Mouse (Mus musculus): Measurements from ENCODE around the gene Sqor. TPM values are rescaled to one million over a fixed set of nuclear protein-coding genes. Genes with fewer than 3 reads are reported as not detected.

Gene Sqor
- polyA plus RNA-seq, 1 experiment from 2014 or later: 3.0 TPM

DNA sequence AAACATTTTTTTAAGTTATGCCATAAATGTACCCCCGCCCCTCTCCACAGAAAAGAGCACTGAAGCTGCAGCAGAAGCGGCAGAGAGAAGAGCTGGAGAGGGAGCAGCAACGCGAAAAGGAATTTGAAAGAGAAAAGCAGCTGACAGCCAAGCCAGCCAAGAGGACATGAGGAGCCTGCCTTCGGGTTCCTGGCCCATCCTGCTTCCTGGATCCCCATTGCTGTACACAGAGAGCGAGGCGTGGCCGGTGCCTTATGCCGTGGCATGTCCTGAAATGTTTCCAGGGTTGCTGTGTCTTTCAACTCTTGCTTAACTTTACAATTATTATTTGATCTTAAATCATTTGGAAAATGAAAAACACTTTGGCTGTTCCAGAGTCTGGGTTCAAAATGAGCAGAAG, 18.6 kb upstream of the Sqor start:
- no peak overlapping the region for H3K27ac ChIP-seq (ENCODE audit: low read depth, low read length)
- H3K4me3 ChIP-seq (ENCODE audit: low read depth, low read length): no peak overlapping the region
- H3K4me2 ChIP-seq: no peak overlapping the region
- no peaks in the 10 kb centered on the region for H3K9me3 ChIP-seq (replicated peaks; ENCODE audit: control insufficient read depth, low read length)
- ATAC-seq (replicated peaks; ENCODE audit: insufficient number of reproducible peaks, low FRiP score, low TSS enrichment): no peak
- WGBS (ENCODE audit: insufficient replicate concordance): 89% methylated on average over 9 of the region's 9 CpGs
- H3K4me1 ChIP-seq (ENCODE audit: control insufficient read depth, insufficient read depth, low read length): no peaks in the 10 kb centered on the region
- peaks cover 4% of the 10 kb centered on the region; the same call in 1 of the 2 replicates for H3K36me3 ChIP-seq (ENCODE audit: control insufficient read depth, insufficient read depth, low read length)
- H3K9ac ChIP-seq (ENCODE audit: low read depth, low read length): no peak overlapping the region
- H3K27me3 ChIP-seq (ENCODE audit: control insufficient read depth, insufficient read depth, low read length): no peaks in the 10 kb centered on the region

DNA sequence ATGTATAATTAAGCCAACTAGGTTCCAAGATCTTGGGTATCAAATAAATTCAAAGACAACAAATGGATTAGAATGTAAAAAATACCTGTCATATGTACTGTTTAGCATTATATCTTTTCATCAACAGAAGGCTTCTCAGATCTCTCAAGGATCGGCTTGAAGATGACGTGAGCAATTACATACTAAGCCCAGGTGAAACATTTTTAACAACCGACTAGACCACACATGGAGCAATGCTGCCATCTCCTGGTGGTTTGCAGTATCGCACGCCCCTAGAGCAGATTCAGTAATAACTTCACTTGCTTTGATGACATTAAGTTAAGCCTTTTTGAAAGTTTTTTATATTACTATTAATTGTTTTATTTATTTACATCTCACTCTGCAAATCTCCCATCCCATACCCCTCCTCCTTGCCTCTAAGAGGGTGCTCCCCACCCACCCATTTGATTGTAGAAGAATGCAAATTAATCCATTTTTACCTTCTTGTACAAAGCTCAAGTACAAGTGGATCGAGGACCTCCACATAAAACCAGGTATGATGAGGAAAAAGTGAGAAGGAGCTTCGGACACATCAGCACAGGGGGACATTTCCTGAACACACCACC, 11.2 kb upstream of the Sqor start:
- Histone ChIP-seq H3K4me1 (ENCODE audit: control insufficient read depth, insufficient read depth, low read length) (no peaks in the 10 kb centered on the region), H3K27me3 (ENCODE audit: control insufficient read depth, insufficient read depth, low read length) (no peaks in the 10 kb centered on the region), H3K27ac (ENCODE audit: low read depth, low read length) (no peak overlapping the region), H3K9ac (ENCODE audit: low read depth, low read length) (no peak overlapping the region), H3K4me3 (ENCODE audit: low read depth, low read length) (no peak overlapping the region), H3K9me3 (replicated peaks; ENCODE audit: control insufficient read depth, low read length) (no peaks in the 10 kb centered on the region), H3K4me2 (no peak overlapping the region), H3K36me3 (ENCODE audit: control insufficient read depth, insufficient read depth, low read length) (no peaks in the 10 kb centered on the region)
- 14% methylated on average over 7 of the region's 7 CpGs for WGBS (ENCODE audit: insufficient replicate concordance)
- no peak for ATAC-seq (replicated peaks; ENCODE audit: insufficient number of reproducible peaks, low FRiP score, low TSS enrichment)

DNA sequence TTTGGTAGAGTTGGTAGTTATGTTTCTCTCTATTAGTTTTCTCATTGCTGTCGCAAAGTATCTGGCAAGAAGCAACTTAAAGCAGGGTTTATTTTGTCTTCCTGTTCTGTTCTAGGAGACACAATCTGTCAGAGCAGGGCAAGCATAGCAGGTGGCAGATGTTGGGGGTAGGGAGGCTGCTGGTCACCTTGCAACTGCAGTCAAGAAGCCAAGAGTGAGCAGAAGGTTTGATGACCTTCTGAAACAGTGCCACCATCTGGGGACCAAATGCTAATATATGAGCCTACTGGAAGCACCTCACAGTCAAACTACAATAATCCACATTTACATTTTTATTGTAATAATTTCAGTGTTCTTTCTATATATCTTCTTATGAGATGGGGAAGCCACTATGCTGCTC, 5.2 kb upstream of the Sqor start:
- WGBS (ENCODE audit: insufficient replicate concordance): 88% methylated on average over 1 of the region's 1 CpGs
- H3K36me3 ChIP-seq (ENCODE audit: control insufficient read depth, insufficient read depth, low read length): no peaks in the 10 kb centered on the region

DNA sequence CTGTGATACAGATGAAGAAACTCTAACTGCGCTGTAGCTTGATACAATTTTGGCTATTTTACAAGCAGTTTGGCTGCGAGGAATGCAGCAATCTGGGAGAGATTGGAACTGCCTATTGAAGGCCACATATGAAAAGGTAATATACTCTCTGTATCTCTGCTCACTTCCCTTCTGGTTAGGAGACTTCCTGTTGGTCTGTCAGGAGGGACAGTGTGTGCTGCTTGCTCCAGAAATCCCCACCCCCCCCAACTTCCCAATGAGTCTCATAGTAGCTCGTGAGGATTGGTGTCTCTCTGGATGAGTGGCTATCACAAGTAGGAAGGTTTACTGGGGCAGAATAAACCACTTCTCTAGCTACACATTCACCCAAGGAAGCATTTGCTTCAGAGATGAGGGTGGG, 2.0 kb upstream of the Sqor start:
- WGBS (ENCODE audit: insufficient replicate concordance): 54% methylated on average over 3 of the region's 3 CpGs
- Histone ChIP-seq H3K4me1 (ENCODE audit: control insufficient read depth, insufficient read depth, low read length) (no peaks in the 10 kb centered on the region), H3K9me3 (replicated peaks; ENCODE audit: control insufficient read depth, low read length) (no peaks in the 10 kb centered on the region), H3K36me3 (ENCODE audit: control insufficient read depth, insufficient read depth, low read length) (no peaks in the 10 kb centered on the region), H3K27me3 (ENCODE audit: control insufficient read depth, insufficient read depth, low read length) (peaks cover 9% of the 10 kb centered on the region), H3K9ac (ENCODE audit: low read depth, low read length) (no peak overlapping the region), H3K4me2 (no peak overlapping the region), H3K4me3 (ENCODE audit: low read depth, low read length) (no peak overlapping the region), H3K27ac (ENCODE audit: low read depth, low read length) (no peak overlapping the region)
- no peak for ATAC-seq (replicated peaks; ENCODE audit: insufficient number of reproducible peaks, low FRiP score, low TSS enrichment)

More for the DNA sequence above, 5.2 kb upstream of the Sqor start:
- H3K4me1 ChIP-seq (ENCODE audit: control insufficient read depth, insufficient read depth, low read length): no peaks in the 10 kb centered on the region
- H3K4me3 ChIP-seq (ENCODE audit: low read depth, low read length): no peak overlapping the region
- no peak for ATAC-seq (replicated peaks; ENCODE audit: insufficient number of reproducible peaks, low FRiP score, low TSS enrichment)
- no peak overlapping the region for H3K4me2 ChIP-seq
- H3K27ac ChIP-seq (ENCODE audit: low read depth, low read length): no peak overlapping the region
- H3K27me3 ChIP-seq (ENCODE audit: control insufficient read depth, insufficient read depth, low read length): peaks cover 4% of the 10 kb centered on the region
- no peak overlapping the region for H3K9ac ChIP-seq (ENCODE audit: low read depth, low read length)
- H3K9me3 ChIP-seq (replicated peaks; ENCODE audit: control insufficient read depth, low read length): no peaks in the 10 kb centered on the region

DNA sequence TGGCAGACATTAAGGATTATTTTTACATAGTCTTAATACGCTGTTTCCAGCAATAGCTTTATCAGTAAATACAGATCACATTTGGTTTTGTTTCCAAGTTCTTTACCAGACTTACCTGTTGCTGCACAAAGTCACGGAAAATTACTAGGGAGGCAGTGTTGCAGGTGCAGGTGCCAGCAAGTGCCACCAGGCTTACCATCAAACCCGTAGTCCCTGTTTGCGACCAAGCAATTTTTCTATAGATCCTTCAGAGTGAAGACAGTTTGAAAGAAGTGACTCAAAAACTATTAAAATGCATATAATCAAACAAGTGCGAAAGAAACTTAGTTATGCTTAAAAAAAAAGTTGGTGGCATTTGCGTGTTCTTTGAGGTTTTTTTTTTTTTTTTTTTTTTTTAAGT, 511 bp upstream of the Sqor start:
- peak overlapping the region; percentile 51; the same call in 1 of the 2 replicates for H3K4me3 ChIP-seq (ENCODE audit: low read depth, low read length)

DNA sequence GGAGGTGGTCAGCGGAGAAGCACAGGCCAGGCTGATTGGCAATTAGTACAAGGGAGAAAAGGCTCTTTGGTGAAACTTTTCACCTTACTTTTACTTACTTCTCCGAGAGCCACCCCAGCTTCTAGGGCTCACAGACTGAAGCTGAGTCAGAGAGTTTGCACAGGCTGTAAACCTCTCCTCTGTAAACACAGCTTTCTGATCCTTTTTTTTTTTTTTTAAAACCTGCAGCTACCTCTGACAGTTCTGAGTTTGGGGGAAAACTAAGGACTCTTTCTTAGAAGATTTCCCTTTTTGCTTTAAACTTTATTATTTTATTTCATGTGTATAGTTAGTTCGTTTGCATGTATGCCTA, 733 bp downstream of the Sqor start:
- Histone ChIP-seq H3K27me3 (ENCODE audit: control insufficient read depth, insufficient read depth, low read length) (peaks cover 9% of the 10 kb centered on the region), H3K4me3 (ENCODE audit: low read depth, low read length) (peak overlapping the region; percentile 51), H3K27ac (ENCODE audit: low read depth, low read length) (no peak overlapping the region), H3K36me3 (ENCODE audit: control insufficient read depth, insufficient read depth, low read length) (no peaks in the 10 kb centered on the region), H3K9ac (ENCODE audit: low read depth, low read length) (peak overlapping the region; percentile 65; the same call in 1 of the 2 replicates), H3K4me2 (peak overlapping the region; percentile 87), H3K4me1 (ENCODE audit: control insufficient read depth, insufficient read depth, low read length) (no peaks in the 10 kb centered on the region), H3K9me3 (replicated peaks; ENCODE audit: control insufficient read depth, low read length) (no peaks in the 10 kb centered on the region)
- no peak for ATAC-seq (replicated peaks; ENCODE audit: insufficient number of reproducible peaks, low FRiP score, low TSS enrichment)
- 32% methylated on average over 3 of the region's 3 CpGs for WGBS (ENCODE audit: insufficient replicate concordance)

More for the DNA sequence above, 511 bp upstream of the Sqor start:
- Histone ChIP-seq H3K27ac (ENCODE audit: low read depth, low read length) (no peak overlapping the region), H3K27me3 (ENCODE audit: control insufficient read depth, insufficient read depth, low read length) (peaks cover 9% of the 10 kb centered on the region), H3K9me3 (replicated peaks; ENCODE audit: control insufficient read depth, low read length) (no peaks in the 10 kb centered on the region), H3K4me2 (peak overlapping the region; percentile 87), H3K36me3 (ENCODE audit: control insufficient read depth, insufficient read depth, low read length) (no peaks in the 10 kb centered on the region), H3K9ac (ENCODE audit: low read depth, low read length) (no peak overlapping the region), H3K4me1 (ENCODE audit: control insufficient read depth, insufficient read depth, low read length) (no peaks in the 10 kb centered on the region)
- WGBS (ENCODE audit: insufficient replicate concordance): 50% methylated on average over 6 of the region's 6 CpGs
- no peak for ATAC-seq (replicated peaks; ENCODE audit: insufficient number of reproducible peaks, low FRiP score, low TSS enrichment)

- peaks cover 5% of the 10 kb centered on the region for H3K27me3 ChIP-seq (ENCODE audit: control insufficient read depth, insufficient read depth, low read length)
- 82% methylated on average over 2 of the region's 2 CpGs for WGBS (ENCODE audit: insufficient replicate concordance)
- H3K27ac ChIP-seq (ENCODE audit: low read depth, low read length): no peak overlapping the region
- H3K4me1 ChIP-seq (ENCODE audit: control insufficient read depth, insufficient read depth, low read length): no peaks in the 10 kb centered on the region
- no peak overlapping the region for H3K9ac ChIP-seq (ENCODE audit: low read depth, low read length)
- ATAC-seq (replicated peaks; ENCODE audit: insufficient number of reproducible peaks, low FRiP score, low TSS enrichment): no peak
- H3K36me3 ChIP-seq (ENCODE audit: control insufficient read depth, insufficient read depth, low read length): no peaks in the 10 kb centered on the region
- no peak overlapping the region for H3K4me2 ChIP-seq
- no peaks in the 10 kb centered on the region for H3K9me3 ChIP-seq (replicated peaks; ENCODE audit: control insufficient read depth, low read length)
- no peak overlapping the region for H3K4me3 ChIP-seq (ENCODE audit: low read depth, low read length)
These were observed 6.0 kb downstream of the Sqor start for GRCm38 (mm10) chr2:122771002-122771401.

- Histone ChIP-seq H3K4me2 (no peak overlapping the region), H3K36me3 (ENCODE audit: control insufficient read depth, insufficient read depth, low read length) (no peaks in the 10 kb centered on the region), H3K27me3 (ENCODE audit: control insufficient read depth, insufficient read depth, low read length) (no peaks in the 10 kb centered on the region), H3K27ac (ENCODE audit: low read depth, low read length) (no peak overlapping the region), H3K9ac (ENCODE audit: low read depth, low read length) (no peak overlapping the region), H3K4me3 (ENCODE audit: low read depth, low read length) (no peak overlapping the region), H3K4me1 (ENCODE audit: control insufficient read depth, insufficient read depth, low read length) (no peaks in the 10 kb centered on the region), H3K9me3 (replicated peaks; ENCODE audit: control insufficient read depth, low read length) (no peaks in the 10 kb centered on the region)
- WGBS (ENCODE audit: insufficient replicate concordance): 58% methylated on average over 1 of the region's 1 CpGs
- ATAC-seq (replicated peaks; ENCODE audit: insufficient number of reproducible peaks, low FRiP score, low TSS enrichment): no peak
These were observed 7.9 kb downstream of the Sqor start for GRCm38 (mm10) chr2:122772899-122773298.

GRCm38 (mm10) chr2:122775491-122775890, 10.5 kb downstream of the Sqor start:
- Histone ChIP-seq H3K4me3 (ENCODE audit: low read depth, low read length) (no peak overlapping the region), H3K27ac (ENCODE audit: low read depth, low read length) (no peak overlapping the region), H3K36me3 (ENCODE audit: control insufficient read depth, insufficient read depth, low read length) (no peaks in the 10 kb centered on the region), H3K4me2 (no peak overlapping the region), H3K27me3 (ENCODE audit: control insufficient read depth, insufficient read depth, low read length) (no peaks in the 10 kb centered on the region), H3K9ac (ENCODE audit: low read depth, low read length) (no peak overlapping the region), H3K4me1 (ENCODE audit: control insufficient read depth, insufficient read depth, low read length) (no peaks in the 10 kb centered on the region), H3K9me3 (replicated peaks; ENCODE audit: control insufficient read depth, low read length) (no peaks in the 10 kb centered on the region)
- 68% methylated on average over 1 of the region's 1 CpGs for WGBS (ENCODE audit: insufficient replicate concordance)
- no peak for ATAC-seq (replicated peaks; ENCODE audit: insufficient number of reproducible peaks, low FRiP score, low TSS enrichment)

All from heart, embryonic 11.5 days (tissue).